Mouse (Mus musculus): ENCODE results near the gene Rfc2.

Gene Rfc2

DNA sequence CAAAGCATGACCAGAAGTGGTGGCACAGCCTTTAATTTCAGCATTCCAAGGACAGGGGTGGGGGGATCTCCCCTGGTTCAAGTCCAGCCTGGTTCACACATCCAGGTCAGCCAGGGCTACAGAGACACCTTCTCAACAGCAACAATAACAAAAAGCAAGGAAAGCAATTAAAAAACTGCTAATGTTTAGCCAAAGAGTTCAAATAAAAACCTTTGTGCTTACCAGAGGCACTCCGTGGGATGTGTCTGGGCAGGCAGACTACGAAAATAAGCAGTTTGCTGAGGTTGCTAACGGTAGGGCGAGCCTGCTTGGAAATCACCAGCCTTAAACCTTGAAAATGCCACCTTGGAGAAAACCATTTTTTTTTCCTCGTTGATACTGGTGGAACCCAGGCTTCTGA lies at the start of gene Rfc2:
Gene Rfc2 (plus strand): TSS at position 221 of the 400 bp plus-strand sequence.
- DNase-seq, result no peak

DNA sequence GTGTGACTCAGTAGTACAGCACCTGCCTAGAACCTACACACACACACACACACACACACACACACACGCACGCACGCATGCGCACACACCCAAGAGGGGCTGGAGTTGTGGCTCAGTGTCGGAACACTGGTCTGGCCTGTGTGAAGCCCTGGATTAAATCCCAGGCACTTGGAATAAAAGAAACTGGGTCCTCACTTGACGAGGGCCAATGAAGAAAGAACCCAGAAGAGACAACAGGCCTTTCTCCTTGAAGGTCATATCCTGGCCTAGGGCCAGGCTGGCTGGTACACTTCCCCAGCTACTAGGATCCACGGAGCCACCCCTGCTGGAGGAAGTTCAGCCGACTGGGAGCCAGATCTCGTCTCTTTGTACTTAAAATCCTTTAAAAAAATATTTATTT lies 49.6 kb upstream of the Rfc2 start:
- no peak for DNase-seq

DNA sequence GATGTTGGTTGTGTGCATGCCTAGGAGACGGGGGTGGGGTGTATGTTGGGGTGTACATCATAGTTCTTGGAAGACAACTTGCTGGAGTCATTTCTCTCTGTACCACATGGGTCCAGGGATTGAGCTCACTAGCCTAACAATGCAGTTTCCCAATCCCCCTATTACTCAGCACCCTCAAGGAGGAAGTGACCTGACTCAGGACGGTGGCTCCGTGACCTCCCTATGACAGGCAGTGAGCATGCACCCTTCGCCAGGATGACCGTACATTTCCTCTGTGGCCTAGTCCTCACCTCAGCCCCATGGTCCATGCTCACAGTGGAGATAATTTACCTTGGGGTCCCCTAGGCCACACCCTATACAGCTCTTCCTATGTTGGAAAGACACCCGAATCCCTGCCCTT lies 48.7 kb upstream of the Rfc2 start:
- DNase-seq, result no peak

DNA sequence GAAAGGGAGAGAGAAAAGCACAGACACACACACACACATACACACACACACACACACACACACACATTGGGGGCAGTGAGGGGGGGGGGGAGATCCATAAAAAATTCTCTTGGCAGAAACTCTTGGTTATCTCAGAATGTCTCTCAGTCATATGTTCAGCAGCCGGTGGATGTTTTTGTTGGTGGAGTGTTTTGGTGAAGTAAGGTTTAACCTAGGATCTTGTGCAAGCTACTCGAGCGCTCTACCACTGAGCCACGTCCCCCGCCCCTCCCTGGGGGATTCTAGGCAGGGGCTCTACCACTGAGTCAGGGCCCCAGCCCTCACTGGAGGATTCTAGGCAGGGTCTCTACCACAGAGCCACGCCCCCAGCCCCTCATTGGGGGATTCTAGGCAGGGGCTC lies 45.1 kb upstream of the Rfc2 start:
- no peak for DNase-seq

DNA sequence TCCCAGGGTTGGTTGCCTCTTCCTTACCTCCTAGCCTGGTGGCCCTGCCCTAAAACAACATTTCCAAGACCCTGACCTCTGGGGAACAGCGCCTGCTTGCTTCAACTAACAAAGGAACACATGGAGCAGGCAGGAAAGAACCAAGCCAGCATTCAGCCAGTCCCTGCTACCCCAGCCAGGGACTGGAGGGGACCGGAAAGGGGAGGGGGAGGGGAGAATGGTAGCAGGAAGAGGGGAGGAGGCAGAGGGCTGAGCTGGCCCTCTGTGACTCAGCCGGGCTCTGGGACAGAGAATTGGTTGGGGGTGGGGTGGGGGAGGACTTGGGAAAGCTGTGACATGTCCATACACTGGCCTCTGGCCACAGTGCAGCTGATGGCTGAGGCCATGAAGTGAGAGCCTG lies 41.3 kb upstream of the Rfc2 start:
- DNase-seq, result peak; percentile 66

DNA sequence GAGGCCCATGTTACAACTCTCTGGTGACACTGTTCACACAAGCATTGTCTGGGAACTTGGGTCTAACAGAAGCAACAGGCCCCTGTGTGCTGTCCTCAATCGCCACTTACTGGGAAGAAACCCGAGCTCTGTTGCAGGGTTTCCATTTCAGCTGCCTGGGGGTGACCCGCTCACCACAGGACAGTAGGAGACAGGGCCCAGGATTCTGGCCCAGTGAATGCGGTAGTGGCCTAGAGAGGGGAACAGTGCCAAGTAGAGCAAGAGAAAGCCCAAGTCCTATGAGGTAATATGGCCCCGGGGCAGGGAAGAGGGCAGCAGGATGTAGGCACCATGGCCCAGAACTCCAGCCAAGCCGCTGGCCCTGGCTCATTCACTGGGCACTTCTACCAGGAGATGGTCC lies 40.3 kb upstream of the Rfc2 start:
- DNase-seq, result no peak

DNA sequence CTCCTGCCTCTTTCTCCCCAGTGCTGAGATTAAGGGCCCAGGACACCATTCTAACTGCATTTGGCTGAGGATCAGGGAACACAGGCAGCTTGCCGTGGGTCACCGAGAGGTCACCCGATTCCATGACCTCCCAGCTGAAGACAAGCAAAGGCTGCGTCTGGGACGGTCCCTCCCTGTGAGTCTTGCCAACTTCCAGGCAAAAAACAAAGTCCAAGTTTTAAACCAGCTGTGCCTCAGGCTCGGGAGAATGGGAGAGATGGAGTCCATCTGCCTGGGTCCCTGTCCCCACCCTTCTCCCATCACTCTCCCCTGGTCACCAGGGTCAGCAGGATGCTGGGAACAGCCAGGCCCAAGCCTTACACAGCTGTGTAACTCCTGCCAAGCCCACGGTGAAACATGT lies 39.5 kb upstream of the Rfc2 start:
- DNase-seq, result no peak

DNA sequence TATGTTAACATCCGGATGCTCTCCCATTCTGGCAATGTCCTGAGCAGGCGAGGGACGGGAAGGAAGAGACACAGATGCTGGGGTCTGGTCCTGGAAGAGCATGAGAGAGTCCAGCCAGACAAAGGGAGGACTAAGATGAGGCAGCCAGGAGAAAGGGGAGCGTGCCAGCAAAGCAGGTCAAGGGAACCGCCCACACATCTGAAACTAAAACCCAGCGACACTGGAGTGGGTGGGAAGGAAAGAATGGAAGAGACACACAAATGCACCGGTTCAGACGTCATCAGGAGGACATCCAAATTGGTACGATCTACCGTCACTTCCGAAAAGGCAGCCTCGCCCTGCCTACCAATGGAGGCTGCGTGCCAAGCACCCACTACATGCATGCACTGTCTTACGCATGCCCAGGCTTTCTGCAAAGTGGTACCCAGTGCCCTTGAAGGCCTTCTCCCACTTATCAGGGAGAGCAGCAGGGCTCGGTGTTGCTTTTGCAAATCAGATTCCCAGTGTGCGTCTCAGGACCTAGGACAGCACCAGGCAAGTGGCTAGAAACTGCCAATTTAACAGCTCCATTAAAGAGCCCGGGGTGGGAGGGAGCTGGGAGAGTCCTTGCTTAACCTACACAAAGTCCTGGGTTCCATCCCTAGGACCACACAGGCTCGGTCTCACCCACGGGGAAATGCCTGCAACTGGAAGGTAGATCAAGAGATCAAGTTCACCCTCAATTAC lies 36.5 kb upstream of the Rfc2 start:
- no peak for DNase-seq

DNA sequence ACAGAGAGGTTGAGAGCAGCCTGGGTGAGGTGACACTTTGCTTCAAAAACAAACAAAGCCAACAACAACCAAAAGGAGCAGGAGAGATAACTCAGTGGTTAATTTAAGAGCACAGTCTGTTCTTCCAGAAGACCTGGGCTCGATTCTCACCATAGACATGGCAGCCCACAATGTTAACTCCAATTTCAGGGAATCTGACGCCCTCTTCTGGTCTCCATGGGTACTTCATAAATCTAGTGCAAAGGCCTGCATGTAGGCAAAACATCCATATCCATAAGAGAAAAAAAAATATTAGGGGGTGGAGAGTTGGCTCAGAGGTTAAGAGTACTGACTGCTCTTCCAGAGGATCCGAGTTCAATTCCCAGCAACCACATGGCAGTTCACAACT lies 35.9 kb upstream of the Rfc2 start:
- DNase-seq, result no peak

DNA sequence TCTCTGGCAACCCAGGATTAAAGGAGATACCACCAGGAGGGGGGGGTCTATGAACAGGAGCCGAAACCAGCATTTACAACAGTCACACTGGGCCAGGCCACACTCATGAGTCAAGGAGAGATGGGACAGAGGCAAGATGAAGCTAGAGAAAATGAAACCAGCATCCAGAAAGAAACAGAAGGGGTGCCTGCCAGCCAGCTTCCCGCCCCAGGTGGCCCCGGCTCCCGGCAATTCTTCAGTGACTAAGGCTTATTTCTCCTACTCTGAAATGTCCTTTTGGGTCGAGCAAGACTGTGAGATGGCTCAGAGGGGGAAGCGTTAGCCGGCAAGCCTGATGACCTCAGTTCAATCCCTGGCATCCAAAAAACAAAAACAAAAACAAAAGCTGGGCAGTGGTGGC lies 34.4 kb upstream of the Rfc2 start:
- no peak for DNase-seq

DNA sequence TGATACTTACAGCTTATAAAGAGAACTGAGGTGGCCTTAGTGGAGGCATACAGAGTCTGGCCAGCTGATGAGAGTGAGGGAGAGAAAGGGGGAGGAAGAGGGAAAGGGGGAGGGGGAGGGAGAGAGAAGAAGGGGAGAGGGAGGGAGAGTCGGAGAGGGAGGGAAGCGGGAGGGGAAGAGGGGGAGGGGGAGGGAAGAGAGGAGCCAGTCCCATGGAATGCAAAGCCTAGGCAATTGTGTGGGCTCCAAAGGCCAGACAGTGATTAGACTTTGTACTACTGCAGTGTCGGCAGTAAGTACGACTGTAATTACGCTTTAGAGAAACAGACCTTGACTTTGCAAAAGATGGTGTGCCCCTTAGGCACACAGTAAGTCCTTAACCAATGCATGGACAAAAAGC lies 32.9 kb upstream of the Rfc2 start:
- DNase-seq, result no peak

DNA sequence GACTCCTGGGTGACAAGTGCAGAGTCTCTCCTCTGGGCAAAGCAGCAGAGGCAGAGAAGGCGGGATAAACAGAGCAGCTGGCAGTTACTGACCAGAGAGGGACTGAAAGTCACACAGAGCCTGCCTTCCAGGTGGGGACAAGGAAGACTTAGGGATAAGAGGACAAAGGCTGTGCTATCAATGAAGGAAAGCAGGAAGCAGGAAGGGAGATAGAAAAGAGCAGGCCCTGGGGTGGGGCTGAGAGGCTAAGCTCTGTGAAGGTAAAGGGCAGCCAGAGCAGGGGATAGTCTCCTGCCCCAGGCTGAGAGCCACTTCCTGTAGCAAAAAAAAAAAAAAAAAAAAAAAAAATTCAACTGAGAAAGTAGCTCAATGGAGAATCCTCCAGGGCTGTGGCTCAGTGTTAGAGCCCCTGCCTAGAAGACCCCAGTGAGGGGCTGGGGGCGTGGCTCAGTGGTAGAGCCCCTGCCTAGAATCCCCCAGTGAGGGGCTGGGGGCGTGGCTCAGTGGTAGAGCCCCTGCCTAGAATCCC lies 31.5 kb upstream of the Rfc2 start:
- no peak for DNase-seq

DNA sequence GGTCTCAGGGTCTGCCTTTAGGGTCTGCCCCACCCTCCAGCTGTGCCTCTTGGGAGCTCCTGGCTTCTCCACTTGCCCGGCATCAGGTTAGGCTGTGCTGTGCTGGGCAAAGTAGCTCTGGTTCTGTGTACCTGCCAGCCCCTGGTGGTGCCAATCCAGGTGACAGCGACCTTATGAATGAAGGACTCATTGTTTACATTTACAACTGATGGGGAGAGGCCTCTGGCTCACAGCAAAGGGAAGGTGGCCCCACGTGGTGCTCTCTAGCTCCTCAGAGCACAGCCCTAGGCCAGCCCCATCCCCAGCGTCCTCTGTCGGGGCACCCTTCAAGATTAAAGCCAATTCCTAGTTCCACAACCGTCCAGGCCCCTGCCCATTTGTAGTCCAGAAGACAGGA lies 30.3 kb upstream of the Rfc2 start:
- DNase-seq, result peak; percentile 12

DNA sequence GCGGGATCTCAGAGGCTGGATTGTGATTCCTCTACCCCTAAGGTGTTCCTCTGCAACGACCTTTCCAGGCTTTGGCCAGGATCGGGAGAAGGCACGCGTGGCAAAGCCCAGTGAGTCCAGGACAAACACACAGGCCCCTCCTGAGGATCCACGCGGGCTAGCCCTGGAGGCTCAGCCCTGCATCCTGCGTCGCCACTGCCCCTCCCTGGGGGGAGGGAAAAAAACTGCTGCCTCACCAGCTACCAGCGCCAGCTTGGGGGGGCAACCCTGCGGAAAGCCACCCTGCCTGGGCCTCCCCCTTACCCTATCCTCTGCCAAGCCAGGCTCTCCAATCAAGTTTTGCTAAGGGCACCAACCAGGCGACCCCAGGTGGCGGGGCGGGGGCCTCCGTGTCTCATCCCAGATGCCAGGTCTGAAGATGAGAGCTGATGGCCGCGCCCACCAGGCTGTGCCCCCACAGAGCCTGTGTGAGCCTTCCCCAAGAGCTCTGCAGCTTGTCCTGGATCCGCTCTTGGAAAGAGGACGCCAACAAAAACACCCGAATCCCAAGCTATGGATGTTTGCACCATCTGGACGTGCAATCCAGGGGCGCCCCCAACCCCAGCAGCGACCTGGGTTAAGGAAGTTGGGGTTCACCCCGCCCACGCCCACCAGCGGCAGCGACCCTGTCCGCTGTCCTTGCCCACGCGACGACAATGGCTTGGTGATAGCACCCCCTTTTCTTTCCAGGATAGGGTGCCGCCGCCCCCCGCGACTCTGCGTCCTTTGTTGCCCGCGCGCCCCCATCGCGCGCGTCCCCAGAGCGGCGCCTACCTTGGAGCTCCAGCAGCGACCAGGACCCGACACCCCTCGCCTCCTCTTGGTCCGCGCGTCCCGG lies 29.7 kb upstream of the Rfc2 start:
- peak; percentile 52 for DNase-seq

DNA sequence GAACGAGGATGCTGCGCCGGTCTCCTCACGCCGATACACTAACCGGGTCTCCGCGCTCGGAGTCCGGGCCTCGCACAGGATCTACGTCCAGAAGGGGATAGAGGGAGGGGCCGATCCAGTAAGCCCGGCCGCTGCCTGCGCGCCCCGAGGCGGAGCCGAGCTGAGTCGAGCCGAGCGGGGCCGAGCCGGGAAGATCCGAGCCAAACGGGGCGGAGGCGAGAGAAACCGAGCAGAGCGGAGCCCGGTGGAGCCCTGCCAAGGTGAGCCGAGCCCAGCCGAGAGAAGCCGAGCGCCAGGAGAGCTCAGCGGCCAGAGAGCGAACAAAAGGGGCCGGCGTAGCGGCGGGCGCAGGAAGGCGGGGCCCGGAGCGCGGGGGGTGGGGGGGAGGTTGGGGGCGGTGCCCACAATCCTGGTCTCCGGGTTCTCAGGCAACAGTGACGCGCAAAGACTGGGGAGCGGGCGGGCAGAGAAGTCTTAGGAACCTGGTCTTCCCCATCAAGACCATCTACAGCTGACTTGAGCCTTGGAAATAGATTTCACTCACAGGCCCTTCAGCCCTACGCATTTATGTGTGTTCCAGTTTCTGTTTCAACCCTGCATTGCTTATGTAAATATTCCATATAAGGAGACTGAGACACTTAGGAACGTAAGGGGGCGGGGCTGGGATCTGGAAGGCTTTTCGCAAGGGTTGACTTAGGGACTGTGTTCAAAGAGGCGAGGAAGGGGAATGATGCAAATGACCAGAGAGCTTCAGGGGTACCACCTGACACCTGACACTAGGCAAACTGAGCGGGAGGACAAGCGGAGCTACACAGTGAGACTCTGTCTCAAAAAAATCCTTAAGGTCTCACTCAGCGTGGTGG lies 28.8 kb upstream of the Rfc2 start, which contains the start of gene Clip2:
Gene Clip2 (minus strand): TSS at position 325 of the 863 bp plus-strand sequence.
- peak; percentile 87 for DNase-seq

DNA sequence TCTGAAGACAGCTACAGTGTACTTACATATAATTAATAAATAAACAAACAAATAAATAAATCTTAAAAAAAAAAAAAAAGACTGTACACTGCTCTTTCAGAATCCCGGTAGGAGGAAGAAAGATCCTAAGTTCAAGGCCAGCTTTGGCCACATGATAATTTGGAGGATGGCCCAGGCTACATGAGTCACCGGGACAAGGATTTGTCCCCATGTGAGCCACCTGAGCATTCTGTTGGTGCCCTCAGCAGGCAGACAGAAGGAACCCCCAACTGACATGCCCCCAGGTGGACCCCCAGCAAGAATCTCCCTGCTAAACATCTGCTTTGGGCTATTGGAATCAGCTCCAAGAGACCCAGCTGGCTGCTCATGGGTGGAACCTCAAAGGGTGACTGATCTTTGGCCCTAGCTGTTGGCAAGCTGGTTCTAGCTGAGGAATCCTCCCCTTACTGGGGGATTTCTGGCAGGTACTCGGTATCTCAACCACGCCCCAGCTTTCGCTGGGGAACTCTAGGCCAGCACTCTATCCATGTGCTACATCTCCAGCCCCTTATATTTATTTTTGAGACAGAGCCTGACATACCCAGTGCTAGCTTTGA lies 27.1 kb upstream of the Rfc2 start:
- no peak for DNase-seq

DNA sequence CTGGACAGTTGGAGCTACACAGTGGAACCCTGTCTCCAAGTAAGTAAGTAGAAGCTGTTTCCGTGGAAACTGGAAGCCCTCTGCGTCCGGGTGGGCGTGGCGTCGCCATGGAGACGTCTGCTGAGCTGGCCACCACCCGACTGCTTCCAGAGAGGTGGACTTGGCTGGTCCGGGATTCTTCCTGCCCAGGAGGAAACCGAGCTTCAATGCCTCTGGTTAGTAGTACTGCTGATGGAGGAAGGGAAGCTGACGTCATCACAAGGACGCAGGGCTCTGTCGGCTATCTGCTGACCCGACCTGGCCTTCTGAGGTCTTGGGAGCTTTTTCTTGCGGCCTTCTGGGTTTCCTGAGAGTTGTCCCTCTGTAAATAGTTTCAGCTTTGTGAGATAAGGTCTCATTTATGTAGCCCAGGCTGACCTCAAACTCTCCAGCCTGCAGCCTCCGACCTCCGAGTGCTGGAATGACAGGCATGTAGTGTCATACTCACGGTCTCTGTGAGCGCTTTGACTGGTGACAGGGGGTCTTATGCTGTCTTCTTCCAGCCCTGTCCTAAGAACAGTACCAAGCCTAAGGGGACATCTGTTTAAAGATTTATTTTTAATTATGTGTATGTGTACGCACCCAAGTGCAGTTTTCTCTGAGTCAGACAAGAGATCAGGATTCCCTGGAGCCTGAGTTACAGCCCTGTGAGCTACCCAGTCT lies 25.6 kb upstream of the Rfc2 start:
- DNase-seq, result peak; percentile 30

DNA sequence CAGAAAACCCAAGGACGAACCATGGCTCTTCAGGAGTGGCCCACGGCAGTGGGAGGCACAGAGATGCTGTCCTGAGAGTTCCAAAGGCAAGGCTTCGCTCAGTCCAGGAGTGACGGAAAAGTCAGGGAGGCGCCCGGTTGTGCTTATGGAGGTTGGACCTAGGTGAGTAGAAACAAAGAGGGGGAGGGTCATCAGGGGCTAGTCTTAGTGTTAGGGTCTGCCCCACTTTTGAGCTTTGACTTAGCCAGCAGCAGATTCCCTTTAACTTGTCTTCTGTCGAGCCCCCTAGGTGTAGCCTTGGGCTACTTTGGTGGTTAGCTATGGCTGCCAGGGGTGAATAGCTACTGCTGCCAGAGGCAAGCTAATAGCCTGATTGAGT lies 21.1 kb upstream of the Rfc2 start, which contains the start of gene Syna:
Gene Syna (minus strand): TSS at position 101 of the 379 bp plus-strand sequence.
- DNase-seq, result no peak

DNA sequence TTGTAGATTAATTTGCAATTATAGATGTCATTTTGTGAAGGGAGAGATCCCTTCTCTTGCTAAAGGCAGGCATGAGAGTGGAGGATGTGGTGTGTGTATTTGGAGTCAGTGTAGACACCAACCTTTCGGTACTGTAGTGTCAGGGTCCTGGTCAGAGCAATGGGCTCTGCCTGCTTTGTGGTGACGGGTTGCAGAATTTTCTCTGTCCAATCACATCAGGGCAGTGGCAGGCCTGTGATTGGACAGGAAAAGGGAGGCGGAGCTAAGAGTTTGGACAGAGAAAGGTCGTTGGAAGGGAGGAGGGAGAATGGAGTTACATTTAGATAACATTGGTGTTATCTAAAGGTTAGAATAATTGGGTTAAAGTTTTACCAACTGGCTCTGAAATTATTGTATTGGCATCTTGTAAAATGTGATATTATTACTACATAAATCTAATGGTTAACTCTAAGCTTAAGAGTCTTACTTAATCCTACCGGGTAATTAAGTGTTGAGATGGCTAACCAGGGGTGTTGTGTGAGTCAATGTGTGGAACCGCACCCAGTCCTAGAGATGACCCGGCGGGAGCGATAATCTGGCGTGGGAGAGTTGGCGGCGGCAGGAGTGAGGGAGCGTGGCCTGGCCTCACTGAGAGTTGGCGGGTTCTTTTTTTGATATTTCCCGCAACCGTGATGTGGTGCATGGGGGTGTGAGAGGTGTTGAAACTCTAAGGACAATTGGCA lies 20.6 kb upstream of the Rfc2 start:
- DNase-seq, result no peak

DNA sequence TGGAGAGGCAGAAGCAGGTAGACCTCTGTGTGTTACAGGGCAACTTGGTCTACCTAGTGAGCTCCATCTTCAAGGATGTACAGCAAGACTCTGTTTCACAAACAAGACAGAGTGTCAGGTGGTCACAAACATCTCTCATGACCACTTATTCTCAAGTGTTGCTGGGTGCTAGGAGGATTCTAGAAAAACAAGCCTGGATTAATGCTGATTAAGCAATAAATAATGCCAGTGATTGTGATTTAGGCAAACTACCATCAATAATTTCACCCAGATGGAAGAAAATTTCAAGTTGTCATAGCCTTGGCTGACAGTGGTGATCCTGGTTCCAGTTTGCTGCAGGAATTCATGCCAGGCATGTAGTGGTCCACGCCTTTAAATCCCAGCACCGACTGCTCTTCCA lies 16.9 kb upstream of the Rfc2 start:
- DNase-seq, result no peak

DNA sequence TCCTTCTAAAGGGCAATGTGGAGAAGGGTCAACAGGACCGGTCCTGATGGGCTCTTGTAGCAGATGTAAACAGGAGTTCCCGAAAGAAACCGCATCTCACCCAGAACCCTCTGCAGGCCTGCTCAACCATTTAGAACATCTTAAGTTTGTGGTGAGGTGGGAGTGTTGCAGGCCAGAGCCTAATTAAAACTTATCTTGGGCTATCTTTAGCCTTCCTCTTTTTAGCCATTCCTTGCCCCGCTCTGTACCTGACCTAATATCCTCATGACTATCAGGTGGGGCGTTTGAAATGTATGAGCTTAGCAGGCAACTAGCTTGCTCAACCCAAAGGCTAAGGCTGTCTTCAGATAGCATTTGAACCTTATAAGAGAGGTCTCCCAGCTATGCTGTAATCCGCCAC lies 15.5 kb upstream of the Rfc2 start:
- no peak for DNase-seq

All from thymus, postnatal 25 days (tissue).